Mouse (Mus musculus): ENCODE data around the gene Gm4565. TPM values are rescaled to one million over a fixed set of nuclear protein-coding genes. Genes with fewer than 3 reads are reported as not detected.
"Not testable (repeated sequence)": the region's sequence is repeated elsewhere in the genome, so short reads cannot be mapped to it uniquely, and the experiment has no call there.

Gm4565 gene
- polyA plus RNA-seq (2012): not detected in 2 replicates

DNA sequence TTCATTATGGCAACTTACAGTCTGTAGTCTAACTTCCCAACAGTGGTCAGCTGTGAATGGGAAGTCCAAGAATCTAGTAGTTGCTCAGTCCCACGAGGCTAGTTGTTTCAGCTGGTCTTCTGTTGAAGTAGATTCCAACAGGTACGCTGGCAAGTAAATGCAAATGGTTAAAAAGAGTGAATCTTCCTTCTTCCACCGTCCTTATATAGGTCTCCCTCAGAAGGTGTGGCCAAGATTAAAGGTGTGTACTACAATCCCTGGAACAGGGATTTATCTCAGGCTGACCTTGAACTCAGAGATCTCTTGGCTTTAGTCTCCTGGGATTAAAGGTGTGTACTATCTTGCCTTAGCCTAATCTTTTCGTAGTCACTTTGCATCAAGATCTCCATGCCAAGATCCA, at the start of gene Gm4565:
Gm4565 (minus strand) TSS at position 101 of the 400 bp plus-strand sequence.
- TF ChIP-seq GATA1 (IDR thresholded peaks at IDR 0.05; ENCODE audit: low read length): not testable (repeated sequence)

DNA sequence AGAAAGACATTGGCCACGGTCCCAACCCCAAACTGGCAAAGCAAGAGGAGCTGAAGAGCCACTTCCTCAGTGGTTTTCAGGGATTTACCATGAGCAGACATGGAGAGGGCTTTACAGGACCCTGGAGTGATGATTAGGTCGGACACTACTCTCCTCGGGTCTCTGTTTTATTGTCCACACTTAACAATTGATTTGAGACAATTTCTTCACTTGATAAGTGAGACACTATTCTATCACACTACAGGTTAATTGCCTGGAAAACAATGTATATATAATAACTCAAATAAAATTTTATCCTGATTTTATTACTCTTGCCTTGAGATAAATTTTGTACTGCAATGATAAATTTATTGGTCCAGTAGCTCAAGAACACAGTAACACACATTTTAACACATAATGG, 22.7 kb downstream of the Gm4565 start, which contains the start of gene Gm4201:
Gm4201 (minus strand) TSS at position 101 of the 400 bp plus-strand sequence.
- TF ChIP-seq GATA1 (IDR thresholded peaks at IDR 0.05; ENCODE audit: low read length): not testable (repeated sequence)

DNA sequence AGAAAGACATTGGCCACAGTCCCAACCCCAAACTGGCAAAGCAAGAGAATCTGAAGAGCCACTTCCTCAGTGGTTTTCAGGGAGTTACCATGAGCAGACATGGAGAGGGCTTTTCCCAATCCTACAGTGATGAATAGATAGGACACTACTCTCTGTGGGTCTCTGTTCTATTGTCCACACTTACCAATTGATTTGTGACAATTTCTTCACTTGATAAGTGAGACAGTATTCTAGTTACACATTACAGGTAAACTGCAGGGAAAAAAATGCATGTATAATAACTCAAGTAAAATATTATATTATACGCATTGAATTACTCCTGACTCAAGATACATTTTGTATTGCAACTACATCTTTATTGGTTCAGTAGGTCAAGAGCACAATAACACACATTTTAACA, 53.1 kb downstream of the Gm4565 start, which contains the start of gene Gm8677:
Gm8677 (minus strand) TSS at position 101 of the 400 bp plus-strand sequence.
- not testable (repeated sequence) for TF ChIP-seq GATA1 (IDR thresholded peaks at IDR 0.05; ENCODE audit: low read length)

Other genes starting within 250 kb of the Gm4565 start
- gene Gm8660, start 217.1 kb downstream of the Gm4565 start, polyA plus RNA-seq (2012): not detected in 2 replicates
- gene Vmn1r148, start 174.5 kb downstream of the Gm4565 start, polyA plus RNA-seq (2012): not detected in 2 replicates
- gene Vmn1r149, start 149.9 kb downstream of the Gm4565 start, polyA plus RNA-seq (2012): not detected in 2 replicates
- not detected in 2 replicates for gene Gm10665, start 124.1 kb downstream of the Gm4565 start, polyA plus RNA-seq (2012)
- not detected in 2 replicates for gene Vmn1r151, start 88.4 kb downstream of the Gm4565 start, polyA plus RNA-seq (2012)
- not detected in 2 replicates for gene Vmn1r152, start 65.2 kb downstream of the Gm4565 start, polyA plus RNA-seq (2012)
- gene Gm8677, start 53.2 kb downstream of the Gm4565 start, polyA plus RNA-seq (2012): not detected in 2 replicates
- not detected in 2 replicates for gene Gm4201, start 22.8 kb downstream of the Gm4565 start, polyA plus RNA-seq (2012)
- not detected in 2 replicates for gene Vmn1r155, start 69.9 kb upstream of the Gm4565 start, polyA plus RNA-seq (2012)
- gene Gm8693, start 104.2 kb upstream of the Gm4565 start, polyA plus RNA-seq (2012): not detected in 2 replicates
- not detected in 2 replicates for gene Gm4567, start 131.6 kb upstream of the Gm4565 start, polyA plus RNA-seq (2012)
- not detected in 2 replicates for gene Vmn1r157, start 173.6 kb upstream of the Gm4565 start, polyA plus RNA-seq (2012)
- gene Vmn1r158, start 202.7 kb upstream of the Gm4565 start, polyA plus RNA-seq (2012): not detected in 2 replicates

Measured in G1E-ER4 (cell line).